Mouse (Mus musculus) G1E (cell line): Measurements from ENCODE around the gene Psmb6.

Experiments used
- CTCF ChIP-seq: IDR thresholded peaks from 2 replicates; pipeline ENCODE4 v1.5.1; 2012; ENCODE audit warnings: low read depth, low read length, inconsistent platforms, mixed read lengths
- GATA1 ChIP-seq: IDR thresholded peaks from 2 replicates; pipeline ENCODE4 v1.6.1; 2012; ENCODE audit warnings: borderline replicate concordance, low read length, inconsistent platforms, mixed read lengths
- POLR2AphosphoS5 ChIP-seq: IDR thresholded peaks from 2 replicates; pipeline ENCODE4 v1.6.1; 2012; ENCODE audit warnings: low read depth, low read length, inconsistent platforms; ENCODE audit not compliant: insufficient replicate concordance
- TAL1 ChIP-seq: conservative IDR thresholded peaks from 2 replicates; pipeline ENCODE4 v1.6.1; 2012; ENCODE audit warnings: low read depth, low read length, inconsistent platforms, mixed read lengths

- TF ChIP-seq CTCF (no peak), TAL1 (no peak), GATA1 (no peak), POLR2AphosphoS5 (no peak)
Observed at GRCm38 (mm10) chr11:70557545-70557944, 32.4 kb downstream of the Psmb6 start.
